Mouse (Mus musculus): ENCODE measurements around the gene Ngb. TPM values are rescaled to one million over a fixed set of nuclear protein-coding genes. Genes with fewer than 3 reads are reported as not detected.

Ngb gene
- total and polyA plus RNA-seq, 2 experiments from 2014 or later, result 15.7 to 16.7 TPM

GRCm38 (mm10) chr12:87089255-87089654 is 13.1 kb downstream of the Ngb start:
- Histone ChIP-seq H3K9ac (replicated peaks; ENCODE audit: low read length, poor library complexity, severe bottlenecking) (no peak overlapping the region), H3K36me3 (ENCODE audit: insufficient read depth, low read length) (peaks cover 33% of the 10 kb centered on the region), H3K9me3 (ENCODE audit: low read length) (no peaks in the 10 kb centered on the region), H3K27ac (ENCODE audit: low read depth, low read length) (no peak overlapping the region), H3K27me3 (ENCODE audit: insufficient read depth, low read length) (no peaks in the 10 kb centered on the region), H3K4me3 (ENCODE audit: low read depth, low read length) (no peak overlapping the region), H3K4me2 (ENCODE audit: low read depth, low read length, poor library complexity, severe bottlenecking) (no peak overlapping the region), H3K4me1 (ENCODE audit: insufficient read depth, low read length) (no peaks in the 10 kb centered on the region)
- ATAC-seq (ENCODE audit: low FRiP score), result no peak
- no peak for TF ChIP-seq CTCF (IDR thresholded peaks at IDR 0.05)
- no peak for DNase-seq (ENCODE audit: low spot score)
- WGBS, result 60% methylated on average over 4 of the region's 4 CpGs

GRCm38 (mm10) chr12:87088331-87088730 is 14.0 kb downstream of the Ngb start:
- Histone ChIP-seq H3K4me3 (ENCODE audit: low read depth, low read length) (no peak overlapping the region), H3K27ac (ENCODE audit: low read depth, low read length) (no peak overlapping the region), H3K36me3 (ENCODE audit: insufficient read depth, low read length) (peaks cover 33% of the 10 kb centered on the region), H3K27me3 (ENCODE audit: insufficient read depth, low read length) (no peaks in the 10 kb centered on the region), H3K4me1 (ENCODE audit: insufficient read depth, low read length) (no peaks in the 10 kb centered on the region), H3K9me3 (ENCODE audit: low read length) (no peaks in the 10 kb centered on the region), H3K4me2 (ENCODE audit: low read depth, low read length, poor library complexity, severe bottlenecking) (no peak overlapping the region), H3K9ac (replicated peaks; ENCODE audit: low read length, poor library complexity, severe bottlenecking) (no peak overlapping the region)
- TF ChIP-seq CTCF (IDR thresholded peaks at IDR 0.05), result peak; percentile 65
- DNase-seq (ENCODE audit: low spot score), result no peak
- ATAC-seq (ENCODE audit: low FRiP score), result no peak
- 38% methylated on average over 4 of the region's 4 CpGs for WGBS

GRCm38 (mm10) chr12:87087236-87087635 is 15.1 kb downstream of the Ngb start:
- ATAC-seq (ENCODE audit: low FRiP score) (no peak), DNase-seq (ENCODE audit: low spot score) (no peak)
- Histone ChIP-seq H3K9me3 (ENCODE audit: low read length) (no peaks in the 10 kb centered on the region), H3K4me2 (ENCODE audit: low read depth, low read length, poor library complexity, severe bottlenecking) (no peak overlapping the region), H3K27ac (ENCODE audit: low read depth, low read length) (no peak overlapping the region), H3K4me1 (ENCODE audit: insufficient read depth, low read length) (no peaks in the 10 kb centered on the region), H3K9ac (replicated peaks; ENCODE audit: low read length, poor library complexity, severe bottlenecking) (no peak overlapping the region), H3K36me3 (ENCODE audit: insufficient read depth, low read length) (peaks cover 42% of the 10 kb centered on the region), H3K4me3 (ENCODE audit: low read depth, low read length) (no peak overlapping the region), H3K27me3 (ENCODE audit: insufficient read depth, low read length) (no peaks in the 10 kb centered on the region)
- 62% methylated on average over 7 of the region's 7 CpGs for whole genome bisulfite sequencing
- no peak for TF ChIP-seq CTCF (IDR thresholded peaks at IDR 0.05)

GRCm38 (mm10) chr12:87082797-87083196 is 19.5 kb downstream of the Ngb start:
- Histone ChIP-seq H3K4me2 (ENCODE audit: low read depth, low read length, poor library complexity, severe bottlenecking) (no peak overlapping the region), H3K27ac (ENCODE audit: low read depth, low read length) (no peak overlapping the region)
- no peak for ATAC-seq (ENCODE audit: low FRiP score)

GRCm38 (mm10) chr12:87076610-87077009 is 25.7 kb downstream of the Ngb start:
- 95% methylated on average over 2 of the region's 2 CpGs for WGBS
- no peaks in the 10 kb centered on the region for H3K27me3 ChIP-seq (ENCODE audit: insufficient read depth, low read length)
- no peak for TF ChIP-seq CTCF (IDR thresholded peaks at IDR 0.05)
- H3K9me3 ChIP-seq (ENCODE audit: low read length), result no peaks in the 10 kb centered on the region
- H3K27ac ChIP-seq (ENCODE audit: low read depth, low read length), result no peak overlapping the region
- no peak overlapping the region for H3K4me3 ChIP-seq (ENCODE audit: low read depth, low read length)
- no peak overlapping the region for H3K9ac ChIP-seq (replicated peaks; ENCODE audit: low read length, poor library complexity, severe bottlenecking)
- ATAC-seq (ENCODE audit: low FRiP score) (no peak), DNase-seq (ENCODE audit: low spot score) (no peak)
- no peaks in the 10 kb centered on the region for H3K4me1 ChIP-seq (ENCODE audit: insufficient read depth, low read length)
- no peak overlapping the region for H3K4me2 ChIP-seq (ENCODE audit: low read depth, low read length, poor library complexity, severe bottlenecking)
- H3K36me3 ChIP-seq (ENCODE audit: insufficient read depth, low read length), result peaks cover 51% of the 10 kb centered on the region

More at GRCm38 (mm10) chr12:87082797-87083196, 19.5 kb downstream of the Ngb start:
- no peak overlapping the region for H3K4me3 ChIP-seq (ENCODE audit: low read depth, low read length)
- no peak for DNase-seq (ENCODE audit: low spot score)
- WGBS, result 71% methylated on average over 8 of the region's 8 CpGs
- TF ChIP-seq CTCF (IDR thresholded peaks at IDR 0.05), result no peak
- H3K9ac ChIP-seq (replicated peaks; ENCODE audit: low read length, poor library complexity, severe bottlenecking), result no peak overlapping the region
- H3K27me3 ChIP-seq (ENCODE audit: insufficient read depth, low read length), result no peaks in the 10 kb centered on the region
- no peaks in the 10 kb centered on the region for H3K4me1 ChIP-seq (ENCODE audit: insufficient read depth, low read length)
- no peaks in the 10 kb centered on the region for H3K9me3 ChIP-seq (ENCODE audit: low read length)
- H3K36me3 ChIP-seq (ENCODE audit: insufficient read depth, low read length), result peaks cover 39% of the 10 kb centered on the region

- Histone ChIP-seq H3K27ac (ENCODE audit: low read depth, low read length) (no peak overlapping the region), H3K4me3 (ENCODE audit: low read depth, low read length) (no peak overlapping the region), H3K9me3 (ENCODE audit: low read length) (no peaks in the 10 kb centered on the region), H3K4me2 (ENCODE audit: low read depth, low read length, poor library complexity, severe bottlenecking) (no peak overlapping the region), H3K36me3 (ENCODE audit: insufficient read depth, low read length) (peaks cover 55% of the 10 kb centered on the region), H3K27me3 (ENCODE audit: insufficient read depth, low read length) (no peaks in the 10 kb centered on the region), H3K9ac (replicated peaks; ENCODE audit: low read length, poor library complexity, severe bottlenecking) (no peak overlapping the region), H3K4me1 (ENCODE audit: insufficient read depth, low read length) (no peaks in the 10 kb centered on the region)
- TF ChIP-seq CTCF (IDR thresholded peaks at IDR 0.05), result no peak
- WGBS, result 77% methylated on average over 5 of the region's 5 CpGs
- ATAC-seq (ENCODE audit: low FRiP score), result no peak
- DNase-seq (ENCODE audit: low spot score), result no peak
Observed at GRCm38 (mm10) chr12:87070520-87070919, 31.8 kb downstream of the Ngb start.

Data from midbrain, postnatal 0 days (tissue).